Comparison of ENCODE assay signal across 7 mouse cellular contexts in the genomic region with DNA sequence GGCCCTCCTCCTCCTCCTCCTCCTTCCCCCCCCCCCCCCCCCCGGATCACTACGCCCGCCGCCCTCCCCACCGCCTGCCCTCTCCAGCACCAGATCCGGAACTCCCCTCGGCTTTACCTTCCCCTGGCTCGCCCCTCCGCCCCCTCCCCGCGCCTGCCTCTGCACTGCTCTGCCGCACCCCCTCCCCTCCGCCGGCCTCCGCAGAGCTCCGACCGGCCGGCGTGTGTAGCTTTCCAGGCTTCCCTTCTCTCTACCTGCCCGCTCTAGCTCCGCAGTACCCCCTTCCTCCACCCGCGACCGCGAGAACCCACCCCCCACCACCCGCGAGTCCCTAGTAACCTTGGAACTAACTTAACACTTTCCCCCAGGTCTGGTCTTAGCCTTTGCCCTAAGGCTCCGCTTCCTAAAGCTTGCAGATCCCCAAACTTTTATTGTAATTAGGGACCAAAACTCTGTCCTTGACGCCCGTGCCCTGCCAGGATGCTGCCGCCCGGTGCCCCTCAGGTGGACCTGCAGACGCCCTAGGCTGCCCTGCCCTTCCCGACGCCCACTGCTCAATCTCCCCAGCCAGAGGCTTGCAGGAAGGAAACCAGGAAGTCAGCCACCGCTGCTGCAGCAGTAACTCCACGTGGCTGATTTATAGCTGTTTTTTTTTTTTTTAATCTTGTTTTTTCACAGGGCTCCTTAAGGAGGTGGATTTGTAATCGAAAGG. TPM values are rescaled to one million over a fixed set of nuclear protein-coding genes. Genes with fewer than 3 reads are reported as not detected.
DNase-seq lines count a peak whose midpoint lies in the region; ATAC-seq and TF ChIP-seq lines count a peak whose summit lies in the region.

No protein-coding gene starts in this region.

- ATAC-seq in forebrain, embryonic 12.5 days (ENCODE audit: low FRiP score), result peak; percentile 76
- ATAC-seq in limb, embryonic 11.5 days (ENCODE audit: insufficient number of reproducible peaks, low FRiP score, low TSS enrichment, low read depth), result peak; percentile 88
- peak; percentile 83 for ATAC-seq in midbrain, embryonic 11.5 days (ENCODE audit: low FRiP score)

- H3K27me3 ChIP-seq in forebrain, embryonic 12.5 days, result 0 out of 2 replicates have a peak, but pooled peaks cover 5% of the 10 kb centered on the region
- H3K27me3 ChIP-seq in hindbrain, embryonic 10.5 days (ENCODE audit: insufficient read depth, poor library complexity, severe bottlenecking), result no peaks in the 10 kb centered on the region
- H3K27me3 ChIP-seq in limb, embryonic 11.5 days (ENCODE audit: control insufficient read depth, insufficient read depth, low read length), result no peaks in the 10 kb centered on the region
- H3K27me3 ChIP-seq in midbrain, embryonic 11.5 days (ENCODE audit: control insufficient read depth, insufficient read depth, low read length), result no peaks in the 10 kb centered on the region
- H3K27me3 ChIP-seq in spleen, adult 2 months (ENCODE audit: control insufficient read depth, insufficient read depth, low read length), result no peaks in the 10 kb centered on the region

- peak; percentile 40 for DNase-seq in Muller cell, postnatal 12 days (ENCODE audit: inconsistent ontology term)
- DNase-seq in brain, embryonic 14.5 days (ENCODE audit: low read depth), result peak; percentile 72
- no peak for DNase-seq in hindbrain, embryonic 10.5 days (ENCODE audit: low spot score)
- peak; percentile 79 for DNase-seq in limb, embryonic 11.5 days (ENCODE audit: low spot score)
- peak; percentile 96 for DNase-seq in midbrain, embryonic 11.5 days (ENCODE audit: low spot score, missing footprints)
- DNase-seq in spleen, adult 2 months (ENCODE audit: low read depth in 1 of 2, low spot score in 2 of 2), result peak in 1 of 2 experiments; percentile 36

- no peak for TF ChIP-seq POLR2A in brain, embryonic 14.5 days (IDR thresholded peaks at IDR 0.05; ENCODE audit: borderline replicate concordance, extremely low read depth, insufficient read depth, insufficient read length, poor library complexity, severe bottlenecking)
- no peak for TF ChIP-seq POLR2A in spleen, adult 2 months (IDR thresholded peaks at IDR 0.05; ENCODE audit: low read depth, low read length)

- H3K9ac ChIP-seq in forebrain, embryonic 12.5 days, result peak overlapping the region; percentile 90
- peak overlapping the region; percentile 51 for H3K9ac ChIP-seq in limb, embryonic 11.5 days (ENCODE audit: low read length)
- peak overlapping the region; percentile 95 for H3K9ac ChIP-seq in midbrain, embryonic 11.5 days (ENCODE audit: low read length)

- no peaks in the 10 kb centered on the region for H3K9me3 ChIP-seq in forebrain, embryonic 12.5 days
- no peaks in the 10 kb centered on the region for H3K9me3 ChIP-seq in hindbrain, embryonic 10.5 days
- H3K9me3 ChIP-seq in limb, embryonic 11.5 days (ENCODE audit: control insufficient read depth, low read length), result no peaks in the 10 kb centered on the region
- H3K9me3 ChIP-seq in midbrain, embryonic 11.5 days (ENCODE audit: control insufficient read depth, low read length), result no peaks in the 10 kb centered on the region

- peak overlapping the region; percentile 88 for H3K4me3 ChIP-seq in forebrain, embryonic 12.5 days (replicated peaks)
- peak overlapping the region; percentile 92 for H3K4me3 ChIP-seq in hindbrain, embryonic 10.5 days
- peak overlapping the region; percentile 93 for H3K4me3 ChIP-seq in limb, embryonic 11.5 days (ENCODE audit: low read depth, low read length)
- H3K4me3 ChIP-seq in midbrain, embryonic 11.5 days (ENCODE audit: low read depth, low read length), result peak overlapping the region; percentile 92
- peak overlapping the region; percentile 98 for H3K4me3 ChIP-seq in spleen, adult 2 months (ENCODE audit: extremely low read depth, insufficient read depth, insufficient read length)

- WGBS in forebrain, embryonic 12.5 days, result under 1% methylated on average over 24 of the region's 38 CpGs
- WGBS in hindbrain, embryonic 10.5 days, result 3% methylated on average over 22 of the region's 38 CpGs
- WGBS in limb, embryonic 11.5 days, result 0% methylated on average over 24 of the region's 38 CpGs
- 1% methylated on average over 26 of the region's 38 CpGs for WGBS in midbrain, embryonic 11.5 days
- WGBS in spleen, adult 2 months, result under 1% methylated on average over 27 of the region's 38 CpGs

- peak overlapping the region; percentile 92 for H3K4me2 ChIP-seq in forebrain, embryonic 12.5 days
- peak overlapping the region; percentile 62 for H3K4me2 ChIP-seq in limb, embryonic 11.5 days (ENCODE audit: low read depth, severe bottlenecking)
- peak overlapping the region; percentile 97 for H3K4me2 ChIP-seq in midbrain, embryonic 11.5 days

- H3K36me3 ChIP-seq in forebrain, embryonic 12.5 days (replicated peaks), result no peaks in the 10 kb centered on the region
- H3K36me3 ChIP-seq in hindbrain, embryonic 10.5 days, result no peaks in the 10 kb centered on the region
- no peaks in the 10 kb centered on the region for H3K36me3 ChIP-seq in limb, embryonic 11.5 days (ENCODE audit: control insufficient read depth, insufficient read depth, low read length)
- no peaks in the 10 kb centered on the region for H3K36me3 ChIP-seq in midbrain, embryonic 11.5 days (ENCODE audit: control insufficient read depth, insufficient read depth, low read length)
- H3K36me3 ChIP-seq in spleen, adult 2 months (ENCODE audit: control insufficient read depth, insufficient read depth, low read length), result no peaks in the 10 kb centered on the region

- H3K4me1 ChIP-seq in forebrain, embryonic 12.5 days, result peaks cover 11% of the 10 kb centered on the region
- H3K4me1 ChIP-seq in hindbrain, embryonic 10.5 days (replicated peaks), result peaks cover 20% of the 10 kb centered on the region
- peaks cover 9% of the 10 kb centered on the region for H3K4me1 ChIP-seq in limb, embryonic 11.5 days (ENCODE audit: control insufficient read depth, insufficient read depth, low read length)
- peaks cover 6% of the 10 kb centered on the region; the same call in 1 of the 2 replicates for H3K4me1 ChIP-seq in midbrain, embryonic 11.5 days (ENCODE audit: control insufficient read depth, insufficient read depth, low read length)
- H3K4me1 ChIP-seq in spleen, adult 2 months (ENCODE audit: control insufficient read depth, insufficient read depth, insufficient read length), result peaks cover 3% of the 10 kb centered on the region; the same call in 1 of the 2 replicates

- H3K27ac ChIP-seq in forebrain, embryonic 12.5 days, result peak overlapping the region; percentile 92; the same call in 1 of the 2 replicates
- H3K27ac ChIP-seq in hindbrain, embryonic 10.5 days, result peak overlapping the region; percentile 98
- peak overlapping the region; percentile 95 for H3K27ac ChIP-seq in limb, embryonic 11.5 days (replicated peaks; ENCODE audit: low read depth, low read length)
- H3K27ac ChIP-seq in midbrain, embryonic 11.5 days (ENCODE audit: low read depth, low read length), result no peak overlapping the region
- peak overlapping the region; percentile 68 for H3K27ac ChIP-seq in spleen, adult 2 months (ENCODE audit: insufficient read depth, low read length)

- no peak for TF ChIP-seq CTCF in brain, embryonic 14.5 days (IDR thresholded peaks at IDR 0.05; ENCODE audit: borderline replicate concordance, extremely low read depth, insufficient read depth, insufficient read length)
- TF ChIP-seq CTCF in spleen, adult 2 months (IDR thresholded peaks at IDR 0.05; ENCODE audit: extremely low read depth, insufficient read depth, insufficient read length, insufficient replicate concordance), result no peak

RNA-seq across cellular contexts. Expression of gene Galnt7, which starts 0.4 kb away (rescaled TPM):
- polyA plus RNA-seq in brain, embryonic 14.5 days (2012; rRNA removed), result 7.0 and 8.2 TPM in 2 replicates
- polyA plus RNA-seq in forebrain, embryonic 12.5 days (2016; fragmentation: Nextera tagmentation; extraction: Ambion mirVana), result 18.8 and 18.9 TPM in 2 replicates
- 14.7 and 23.6 TPM in 2 replicates for polyA plus RNA-seq in hindbrain, embryonic 10.5 days (2016; fragmentation: Nextera tagmentation; extraction: Ambion mirVana)
- 18.8 and 22.6 TPM in 2 replicates for polyA plus RNA-seq in limb, embryonic 11.5 days (2014; fragmentation: Nextera tagmentation; extraction: Ambion mirVana)
- 16.7 and 16.9 TPM in 2 replicates for polyA plus RNA-seq in midbrain, embryonic 11.5 days (2014; fragmentation: Nextera tagmentation; extraction: Ambion mirVana)
- 1.9 and 2.0 TPM in 2 replicates for polyA plus RNA-seq in spleen, adult 2 months (2012; rRNA removed)
